Mouse (Mus musculus) liver, embryonic 11.5 days (tissue): Measurements from ENCODE around the gene Plekhf1. TPM values are rescaled to one million over a fixed set of nuclear protein-coding genes. Genes with fewer than 3 reads are reported as not detected.

ENCODE experiments used
- ATAC-seq: fragments of 200-750 bp; cut with Nextera tagmentation; replicated peaks from 2 replicates; pipeline ENCODE4 v1.8.0; 2017; ENCODE audit warnings: moderate number of reproducible peaks, mild to moderate bottlenecking, moderate TSS enrichment, moderate library complexity; ENCODE audit not compliant: low FRiP score
- DNase-seq: peaks from one replicate; pipeline ENCODE4 v3.0.0-alpha.2; 2017; ENCODE audit warnings: low spot score
- H3K27ac ChIP-seq: fragments of 300-500 bp; sonication (generic); 2 replicates; pipeline ENCODE4 v1.5.1; 2014; ENCODE audit warnings: mild to moderate bottlenecking, low read depth, low read length, control low read depth
- H3K27me3 ChIP-seq: fragments of 300-500 bp; sonication (generic); replicated peaks from 2 replicates; pipeline ENCODE4 v1.6.1; 2014; ENCODE audit warnings: low read length, mixed read lengths; ENCODE audit not compliant: control insufficient read depth, insufficient read depth
- H3K36me3 ChIP-seq: fragments of 300-500 bp; sonication (generic); 2 replicates; pipeline ENCODE4 v1.6.1; 2014; ENCODE audit warnings: mild to moderate bottlenecking, low read length, moderate library complexity, mixed read lengths; ENCODE audit not compliant: control insufficient read depth, insufficient read depth
- H3K4me1 ChIP-seq: fragments of 300-500 bp; sonication (generic); replicated peaks from 2 replicates; pipeline ENCODE4 v1.6.1; 2014; ENCODE audit warnings: low read length, mixed read lengths; ENCODE audit not compliant: control insufficient read depth, insufficient read depth
- H3K4me2 ChIP-seq: fragments of 300-500 bp; sonication (generic); 2 replicates; pipeline ENCODE4 v1.6.1; 2014; ENCODE audit warnings: mild to moderate bottlenecking, control low read depth, moderate library complexity
- H3K4me3 ChIP-seq: fragments of 300-500 bp; sonication (generic); 2 replicates; pipeline ENCODE4 v1.5.1; 2014; ENCODE audit warnings: low read depth, low read length, control low read depth
- H3K9ac ChIP-seq: fragments of 300-500 bp; sonication (generic); 2 replicates; pipeline ENCODE4 v1.6.1; 2014; ENCODE audit warnings: low read depth, low read length, control low read depth
- H3K9me3 ChIP-seq: fragments of 300-500 bp; sonication (generic); 2 replicates; pipeline ENCODE4 v1.6.1; 2016; ENCODE audit warnings: low read length, inconsistent platforms, mixed read lengths; ENCODE audit not compliant: control insufficient read depth
- WGBS: fragments of 180-500 bp; shearing (Covaris S2); extraction: QIAGEN DNeasy Blood & Tissue Kit; methylation state at CpG from one replicate; pipeline ENCODE4 v1.1.7; 2014; 5-methylcytosine and 5-hydroxymethylcytosine counted together
- polyA plus RNA-seq: library from polyadenylated mRNA; unstranded; fragments of >200 nt; fragmentation: Nextera tagmentation; extraction: Ambion mirVana; gene quantifications from 2 replicates; pipeline ENCODE4 v1.2.1, GENCODE M21; 2014

Gene Plekhf1
- polyA plus RNA-seq, 1 experiment from 2014 or later = 0.67 TPM

GRCm38 (mm10) chr7:38226226-38226625, 1.6 kb downstream of the Plekhf1 start:
- H3K9me3 ChIP-seq = no peaks in the 10 kb centered on the region
- no peak overlapping the region for H3K4me3 ChIP-seq
- H3K36me3 ChIP-seq = no peaks in the 10 kb centered on the region
- 83% methylated on average over 2 of the region's 2 CpGs for WGBS
- H3K4me2 ChIP-seq = no peak overlapping the region
- no peak overlapping the region for H3K9ac ChIP-seq
- H3K27ac ChIP-seq = no peak overlapping the region
- no peak for ATAC-seq
- no peaks in the 10 kb centered on the region; the same call in none of the 2 replicates for H3K4me1 ChIP-seq
- DNase-seq = no peak
- H3K27me3 ChIP-seq = peaks cover 9% of the 10 kb centered on the region; the same call in 1 of the 2 replicates

- DNase-seq (no peak), ATAC-seq (no peak)
- WGBS = 76% methylated on average over 13 of the region's 13 CpGs
- H3K4me1 ChIP-seq = no peaks in the 10 kb centered on the region; the same call in 1 of the 2 replicates
- no peaks in the 10 kb centered on the region for H3K36me3 ChIP-seq
- H3K27ac ChIP-seq = no peak overlapping the region
- H3K9me3 ChIP-seq = no peaks in the 10 kb centered on the region
- H3K4me3 ChIP-seq = no peak overlapping the region
- no peak overlapping the region for H3K4me2 ChIP-seq
- no peak overlapping the region for H3K9ac ChIP-seq
- H3K27me3 ChIP-seq = peaks cover 4% of the 10 kb centered on the region; the same call in 1 of the 2 replicates
These were observed 3.0 kb downstream of the Plekhf1 start for GRCm38 (mm10) chr7:38224577-38225369.

- Histone ChIP-seq H3K9ac (no peak overlapping the region), H3K9me3 (no peaks in the 10 kb centered on the region), H3K4me1 (no peaks in the 10 kb centered on the region), H3K36me3 (no peaks in the 10 kb centered on the region), H3K27me3 (no peaks in the 10 kb centered on the region), H3K4me2 (no peak overlapping the region), H3K4me3 (no peak overlapping the region), H3K27ac (no peak overlapping the region)
- 94% methylated on average over 7 of the region's 7 CpGs for WGBS
- ATAC-seq (no peak), DNase-seq (no peak)
These were observed 7.0 kb downstream of the Plekhf1 start for GRCm38 (mm10) chr7:38220866-38221265.

- DNase-seq = no peak
- H3K36me3 ChIP-seq = no peaks in the 10 kb centered on the region
- no peak overlapping the region for H3K9ac ChIP-seq
- H3K4me3 ChIP-seq = no peak overlapping the region
- H3K4me1 ChIP-seq = no peaks in the 10 kb centered on the region
- H3K27me3 ChIP-seq = no peaks in the 10 kb centered on the region
- H3K27ac ChIP-seq = no peak overlapping the region
- ATAC-seq = no peak
- H3K9me3 ChIP-seq = no peaks in the 10 kb centered on the region
- no peak overlapping the region for H3K4me2 ChIP-seq
- WGBS = 82% methylated on average over 4 of the region's 4 CpGs
These were observed 8.3 kb downstream of the Plekhf1 start for GRCm38 (mm10) chr7:38219526-38219925.

GRCm38 (mm10) chr7:38218631-38219367, 9.0 kb downstream of the Plekhf1 start:
- Histone ChIP-seq H3K4me2 (no peak overlapping the region), H3K27me3 (no peaks in the 10 kb centered on the region), H3K36me3 (no peaks in the 10 kb centered on the region), H3K4me3 (no peak overlapping the region), H3K9me3 (no peaks in the 10 kb centered on the region), H3K9ac (no peak overlapping the region), H3K4me1 (no peaks in the 10 kb centered on the region), H3K27ac (no peak overlapping the region)
- DNase-seq (no peak), ATAC-seq (no peak)
- WGBS = 72% methylated on average over 8 of the region's 8 CpGs

GRCm38 (mm10) chr7:38217417-38218171, 10.2 kb downstream of the Plekhf1 start:
- Histone ChIP-seq H3K27me3 (no peaks in the 10 kb centered on the region), H3K9me3 (no peaks in the 10 kb centered on the region), H3K27ac (no peak overlapping the region), H3K36me3 (no peaks in the 10 kb centered on the region), H3K4me2 (no peak overlapping the region), H3K9ac (no peak overlapping the region), H3K4me1 (no peaks in the 10 kb centered on the region), H3K4me3 (no peak overlapping the region)
- ATAC-seq (no peak), DNase-seq (no peak)
- 72% methylated on average over 5 of the region's 5 CpGs for WGBS

- Histone ChIP-seq H3K27ac (no peak overlapping the region), H3K9ac (no peak overlapping the region), H3K4me1 (0 out of 2 replicates have a peak, but pooled peaks cover 3% of the 10 kb centered on the region), H3K9me3 (no peaks in the 10 kb centered on the region), H3K36me3 (no peaks in the 10 kb centered on the region), H3K4me3 (no peak overlapping the region), H3K27me3 (no peaks in the 10 kb centered on the region), H3K4me2 (no peak overlapping the region)
- 84% methylated on average over 6 of the region's 6 CpGs for WGBS
- no peak for ATAC-seq
- DNase-seq = no peak
These were observed 12.1 kb downstream of the Plekhf1 start for GRCm38 (mm10) chr7:38215697-38216096.

- no peak for ATAC-seq
- WGBS = 63% methylated on average over 7 of the region's 7 CpGs
- no peak overlapping the region for H3K9ac ChIP-seq
These were observed 12.5 kb downstream of the Plekhf1 start for GRCm38 (mm10) chr7:38215281-38215680.

More at GRCm38 (mm10) chr7:38215281-38215680, 12.5 kb downstream of the Plekhf1 start:
- Histone ChIP-seq H3K4me2 (no peak overlapping the region), H3K4me3 (no peak overlapping the region), H3K36me3 (no peaks in the 10 kb centered on the region), H3K27ac (no peak overlapping the region), H3K9me3 (no peaks in the 10 kb centered on the region), H3K4me1 (0 out of 2 replicates have a peak, but pooled peaks cover 3% of the 10 kb centered on the region), H3K27me3 (no peaks in the 10 kb centered on the region)
- DNase-seq = no peak
